Mouse (Mus musculus): ENCODE data around the gene Fbxo36.

Fbxo36 gene

DNA sequence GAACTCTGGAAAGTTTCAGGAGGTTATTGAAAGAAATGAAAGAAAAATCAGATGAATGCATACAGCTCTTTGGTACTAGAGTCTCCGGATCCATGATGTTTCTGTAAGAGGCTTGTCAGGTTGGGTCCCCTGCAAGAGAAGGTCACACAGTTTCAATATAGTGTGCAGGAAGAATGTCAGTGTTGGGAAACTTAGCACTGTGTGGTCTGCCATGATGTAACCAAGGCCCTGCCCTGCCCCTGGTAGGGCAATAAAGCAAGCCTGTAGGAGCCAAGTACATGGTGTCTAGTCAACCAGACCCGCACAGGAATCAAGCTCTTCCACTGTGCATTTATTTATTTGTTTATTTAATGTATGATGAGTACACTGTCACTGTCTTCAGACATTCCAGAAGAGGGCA is 100.7 kb downstream of the Fbxo36 start:
- in situ Hi-C loops (cut with MboI, MseI) = loop anchor here in 1 of 2 experiments (10.0 kb wide), 1 partner anchor 986 kb away; no protein-coding TSS in a partner anchor

DNA sequence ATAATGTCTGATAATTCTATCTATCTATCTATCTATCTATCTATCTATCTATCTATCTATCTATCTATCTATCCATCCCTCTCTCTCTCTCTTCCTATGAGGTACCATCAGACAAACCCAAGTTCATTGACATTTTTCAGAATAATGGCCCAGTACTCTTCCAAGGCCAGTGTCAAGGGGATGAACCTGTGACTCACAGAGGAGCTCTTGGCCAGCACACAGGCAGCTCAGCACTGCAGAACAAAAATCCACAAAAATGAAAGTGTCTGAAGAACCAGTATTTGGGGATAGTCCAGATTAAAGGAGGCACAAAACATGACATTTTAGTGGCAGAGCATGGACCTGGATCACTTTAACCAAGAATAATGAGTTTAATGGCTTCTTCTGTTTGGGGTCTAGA is 103.0 kb downstream of the Fbxo36 start:
- in situ Hi-C loops (cut with MboI, MseI) = loop anchor here in 1 of 2 experiments (10.0 kb wide), 1 partner anchor 988 kb away; no protein-coding TSS in a partner anchor

DNA sequence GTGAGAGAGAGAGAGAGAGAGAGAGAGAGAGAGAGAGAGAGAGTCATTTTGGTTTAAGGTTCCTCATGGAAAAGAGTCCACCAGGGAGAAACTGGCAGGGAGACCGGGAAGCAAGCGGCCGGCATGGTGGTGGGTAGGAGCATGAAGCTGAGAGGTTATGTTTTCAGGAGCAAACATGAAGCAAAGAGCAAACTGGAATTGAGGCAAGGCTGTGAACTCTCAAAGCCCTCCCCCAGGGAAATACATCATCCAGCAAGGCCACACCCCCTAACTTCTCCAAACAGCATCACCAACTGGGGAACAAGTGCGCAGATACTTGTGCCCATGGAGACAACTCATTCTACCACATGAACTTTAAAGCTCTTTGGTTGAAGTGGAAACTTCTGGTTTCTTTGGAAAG is 103.9 kb downstream of the Fbxo36 start:
- in situ Hi-C loops (cut with MboI, MseI) = loop anchor here in 1 of 2 experiments (10.0 kb wide), 1 partner anchor 989 kb away; no protein-coding TSS in a partner anchor

DNA sequence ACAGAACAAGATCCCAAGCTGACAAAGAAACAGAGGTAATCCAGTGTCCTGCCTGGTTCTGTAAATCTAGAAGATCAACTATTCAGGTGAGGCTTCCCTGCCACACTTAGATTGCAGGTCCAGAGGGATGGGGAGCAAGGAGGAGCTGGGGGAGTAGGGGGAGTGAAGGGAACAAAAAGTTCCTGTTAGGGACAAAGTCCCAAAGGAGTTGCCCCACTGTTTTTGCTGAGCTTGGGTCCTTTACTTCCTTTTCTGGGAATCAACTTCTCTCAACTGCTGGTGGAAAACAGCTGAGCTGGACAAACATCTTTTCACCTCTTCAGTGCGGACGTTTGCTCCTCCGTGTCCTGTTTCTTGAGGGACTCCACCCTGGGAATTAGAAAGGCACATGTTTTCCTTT is 106.3 kb downstream of the Fbxo36 start:
- in situ Hi-C loops (cut with MboI, MseI) = loop anchor here in 1 of 2 experiments (10.0 kb wide), 1 partner anchor 991 kb away; no protein-coding TSS in a partner anchor

DNA sequence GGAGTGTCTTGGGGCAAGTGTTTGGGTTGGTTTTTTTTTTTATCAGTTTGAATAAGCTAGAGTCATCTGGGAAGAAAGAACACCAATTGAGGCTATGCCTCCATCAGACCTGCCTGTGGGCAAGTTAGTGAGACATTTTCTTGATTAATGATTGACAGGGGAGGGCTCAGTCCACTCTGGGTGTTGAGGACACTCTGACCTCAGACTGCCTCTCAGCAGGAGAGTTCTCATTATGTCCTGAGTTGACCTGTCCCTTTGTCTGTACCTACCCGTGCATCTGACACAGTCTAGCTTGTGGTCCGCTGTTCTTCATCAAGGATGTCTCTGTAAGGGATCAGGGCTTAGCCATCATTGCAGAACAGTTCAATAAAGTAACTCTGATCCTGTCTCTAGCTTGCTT is 107.7 kb downstream of the Fbxo36 start:
- in situ Hi-C loops (cut with MboI, MseI) = loop anchor here in 1 of 2 experiments (10.0 kb wide), 1 partner anchor 993 kb away; no protein-coding TSS in a partner anchor
